Mouse (Mus musculus): ENCODE data around the gene Hist1h2bl. TPM values are rescaled to one million over a fixed set of nuclear protein-coding genes. Genes with fewer than 3 reads are reported as not detected.
"Not testable (repeated sequence)": the region's sequence is repeated elsewhere in the genome, so short reads cannot be mapped to it uniquely, and the experiment has no call there.

The Hist1h2bl gene
- polyA plus RNA-seq, 1 experiment from 2014 or later: 1.5 TPM

GRCm38 (mm10) chr13:21752356-21752755, 36.4 kb upstream of the Hist1h2bl start:
- WGBS: 25% methylated on average over 3 of the region's 3 CpGs
- Histone ChIP-seq H3K36me3 (ENCODE audit: control insufficient read depth, insufficient read depth, low read length) (no peaks in the 10 kb centered on the region), H3K27ac (replicated peaks) (no peak overlapping the region), H3K9me3 (ENCODE audit: control insufficient read depth, low read length) (no peaks in the 10 kb centered on the region), H3K4me3 (ENCODE audit: low read depth, low read length) (no peak overlapping the region), H3K27me3 (ENCODE audit: control insufficient read depth, insufficient read depth, low read length) (no peaks in the 10 kb centered on the region), H3K9ac (ENCODE audit: low read length) (0 out of 2 replicates have a peak overlapping the region, but pooled peaks have one; percentile 8), H3K4me1 (replicated peaks; ENCODE audit: control insufficient read depth, insufficient read depth) (no peaks in the 10 kb centered on the region), H3K4me2 (replicated peaks; ENCODE audit: low read depth) (peak overlapping the region; percentile 66)
- TF ChIP-seq EP300 (optimal IDR thresholded peaks at IDR 0.05): no peak
- no peak for TF ChIP-seq CTCF (IDR thresholded peaks at IDR 0.05; ENCODE audit: low read depth)
- DNase-seq (ENCODE audit: low spot score) (no peak), ATAC-seq (ENCODE audit: low FRiP score, low TSS enrichment) (no peak)

- H3K4me2 ChIP-seq (replicated peaks; ENCODE audit: low read depth): no peak overlapping the region
- no peak overlapping the region for H3K27ac ChIP-seq (replicated peaks)
- H3K9me3 ChIP-seq (ENCODE audit: control insufficient read depth, low read length): no peaks in the 10 kb centered on the region
- H3K36me3 ChIP-seq (ENCODE audit: control insufficient read depth, insufficient read depth, low read length): no peaks in the 10 kb centered on the region
- no peak overlapping the region for H3K9ac ChIP-seq (ENCODE audit: low read length)
- 63% methylated on average over 3 of the region's 3 CpGs for WGBS
- no peak for TF ChIP-seq EP300 (optimal IDR thresholded peaks at IDR 0.05)
- TF ChIP-seq CTCF (IDR thresholded peaks at IDR 0.05; ENCODE audit: low read depth): no peak
- no peaks in the 10 kb centered on the region for H3K4me1 ChIP-seq (replicated peaks; ENCODE audit: control insufficient read depth, insufficient read depth)
- H3K27me3 ChIP-seq (ENCODE audit: control insufficient read depth, insufficient read depth, low read length): no peaks in the 10 kb centered on the region
- no peak for ATAC-seq (ENCODE audit: low FRiP score, low TSS enrichment)
- no peak overlapping the region for H3K4me3 ChIP-seq (ENCODE audit: low read depth, low read length)
- no peak for DNase-seq (ENCODE audit: low spot score)
These were observed 35.9 kb upstream of the Hist1h2bl start for GRCm38 (mm10) chr13:21751827-21752226.

GRCm38 (mm10) chr13:21751417-21751816, 35.5 kb upstream of the Hist1h2bl start:
- DNase-seq (ENCODE audit: low spot score) (no peak), ATAC-seq (ENCODE audit: low FRiP score, low TSS enrichment) (no peak)
- Histone ChIP-seq H3K4me3 (ENCODE audit: low read depth, low read length) (no peak overlapping the region), H3K4me1 (replicated peaks; ENCODE audit: control insufficient read depth, insufficient read depth) (no peaks in the 10 kb centered on the region), H3K9ac (ENCODE audit: low read length) (no peak overlapping the region), H3K27me3 (ENCODE audit: control insufficient read depth, insufficient read depth, low read length) (no peaks in the 10 kb centered on the region), H3K36me3 (ENCODE audit: control insufficient read depth, insufficient read depth, low read length) (no peaks in the 10 kb centered on the region), H3K9me3 (ENCODE audit: control insufficient read depth, low read length) (no peaks in the 10 kb centered on the region), H3K4me2 (replicated peaks; ENCODE audit: low read depth) (no peak overlapping the region), H3K27ac (replicated peaks) (no peak overlapping the region)
- TF ChIP-seq EP300 (optimal IDR thresholded peaks at IDR 0.05) (no peak), CTCF (IDR thresholded peaks at IDR 0.05; ENCODE audit: low read depth) (no peak)

GRCm38 (mm10) chr13:21750159-21751017, 34.4 kb upstream of the Hist1h2bl start, which contains the start of gene Hist1h4k:
Hist1h4k (minus strand) TSS chr13:21750505.
- not testable (repeated sequence) for H3K36me3 ChIP-seq (ENCODE audit: control insufficient read depth, insufficient read depth, low read length); H3K4me1 ChIP-seq (replicated peaks; ENCODE audit: control insufficient read depth, insufficient read depth); H3K27me3 ChIP-seq (ENCODE audit: control insufficient read depth, insufficient read depth, low read length); H3K9me3 ChIP-seq (ENCODE audit: control insufficient read depth, low read length)
- H3K4me3 ChIP-seq (ENCODE audit: low read depth, low read length): peak within 1 kb of the TSS; percentile 43
- peak within 1 kb of the TSS; percentile 54 for H3K9ac ChIP-seq (ENCODE audit: low read length)
- DNase-seq (ENCODE audit: low spot score): peak; percentile 85
- 1% methylated on average over 46 of the region's 56 CpGs for WGBS
- H3K27ac ChIP-seq (replicated peaks): peak within 1 kb of the TSS; percentile 65
- ATAC-seq (ENCODE audit: low FRiP score, low TSS enrichment): peak; percentile 85
- H3K4me2 ChIP-seq (replicated peaks; ENCODE audit: low read depth): peak within 1 kb of the TSS; percentile 55

- H3K27ac ChIP-seq (replicated peaks): peak overlapping the region; percentile 13; the same call in 1 of the 2 replicates
- H3K27me3 ChIP-seq (ENCODE audit: control insufficient read depth, insufficient read depth, low read length): no peaks in the 10 kb centered on the region
- H3K4me3 ChIP-seq (ENCODE audit: low read depth, low read length): peak overlapping the region; percentile 43
- no peaks in the 10 kb centered on the region for H3K9me3 ChIP-seq (ENCODE audit: control insufficient read depth, low read length)
- WGBS: 4% methylated on average over 5 of the region's 5 CpGs
- H3K36me3 ChIP-seq (ENCODE audit: control insufficient read depth, insufficient read depth, low read length): no peaks in the 10 kb centered on the region
- no peak for DNase-seq (ENCODE audit: low spot score)
- ATAC-seq (ENCODE audit: low FRiP score, low TSS enrichment): no peak
- peak overlapping the region; percentile 54 for H3K9ac ChIP-seq (ENCODE audit: low read length)
- H3K4me2 ChIP-seq (replicated peaks; ENCODE audit: low read depth): peak overlapping the region; percentile 55
- H3K4me1 ChIP-seq (replicated peaks; ENCODE audit: control insufficient read depth, insufficient read depth): no peaks in the 10 kb centered on the region
- no peak for TF ChIP-seq EP300 (optimal IDR thresholded peaks at IDR 0.05)
- TF ChIP-seq CTCF (IDR thresholded peaks at IDR 0.05; ENCODE audit: low read depth): no peak
These were observed 33.6 kb upstream of the Hist1h2bl start for GRCm38 (mm10) chr13:21749387-21750158.

GRCm38 (mm10) chr13:21745006-21745405, 29.1 kb upstream of the Hist1h2bl start:
- ATAC-seq (ENCODE audit: low FRiP score, low TSS enrichment) (no peak), DNase-seq (ENCODE audit: low spot score) (no peak)
- no peaks in the 10 kb centered on the region for H3K9me3 ChIP-seq (ENCODE audit: control insufficient read depth, low read length)
- H3K27ac ChIP-seq (replicated peaks): no peak overlapping the region
- WGBS: 34% methylated on average over 1 of the region's 1 CpGs
- H3K9ac ChIP-seq (ENCODE audit: low read length): no peak overlapping the region
- TF ChIP-seq EP300 (optimal IDR thresholded peaks at IDR 0.05): no peak
- no peak for TF ChIP-seq CTCF (IDR thresholded peaks at IDR 0.05; ENCODE audit: low read depth)
- no peaks in the 10 kb centered on the region for H3K27me3 ChIP-seq (ENCODE audit: control insufficient read depth, insufficient read depth, low read length)
- H3K4me1 ChIP-seq (replicated peaks; ENCODE audit: control insufficient read depth, insufficient read depth): no peaks in the 10 kb centered on the region
- no peak overlapping the region for H3K4me3 ChIP-seq (ENCODE audit: low read depth, low read length)
- no peaks in the 10 kb centered on the region for H3K36me3 ChIP-seq (ENCODE audit: control insufficient read depth, insufficient read depth, low read length)
- no peak overlapping the region for H3K4me2 ChIP-seq (replicated peaks; ENCODE audit: low read depth)

- Histone ChIP-seq H3K4me3 (ENCODE audit: low read depth, low read length) (peak within 1 kb of the TSS; percentile 43), H3K4me2 (replicated peaks; ENCODE audit: low read depth) (peak within 1 kb of the TSS; percentile 56), H3K27ac (replicated peaks) (peak within 1 kb of the TSS; percentile 86), H3K9ac (ENCODE audit: low read length) (peak within 1 kb of the TSS; percentile 57)
- peak; percentile 89 for ATAC-seq (ENCODE audit: low FRiP score, low TSS enrichment)
- not testable (repeated sequence) for H3K9me3 ChIP-seq (ENCODE audit: control insufficient read depth, low read length); H3K4me1 ChIP-seq (replicated peaks; ENCODE audit: control insufficient read depth, insufficient read depth); H3K27me3 ChIP-seq (ENCODE audit: control insufficient read depth, insufficient read depth, low read length); H3K36me3 ChIP-seq (ENCODE audit: control insufficient read depth, insufficient read depth, low read length)
- under 1% methylated on average over 39 of the region's 56 CpGs for WGBS
- DNase-seq (ENCODE audit: low spot score): peak; percentile 84
These were observed 19.2 kb upstream of the Hist1h2bl start, which contains the start of gene Hist1h4j for GRCm38 (mm10) chr13:21734906-21735767. Hist1h4j (plus strand) TSS chr13:21735064.
